Mouse (Mus musculus) midbrain, embryonic 14.5 days (tissue): ENCODE measurements around the gene Eif4e3. TPM values are rescaled to one million over a fixed set of nuclear protein-coding genes. Genes with fewer than 3 reads are reported as not detected.

Experiments used
- ATAC-seq: fragments of 200-750 bp; cut with Nextera tagmentation; 2 replicates; pipeline ENCODE4 v1.8.0; 2017; ENCODE audit warnings: moderate number of reproducible peaks, moderate library complexity; ENCODE audit not compliant: low FRiP score, low TSS enrichment
- DNase-seq: peaks from one replicate; pipeline ENCODE4 v3.0.0-alpha.2; 2015
- H3K27ac ChIP-seq: fragments of 300-500 bp; sonication (generic); replicated peaks from 2 replicates; pipeline ENCODE4 v1.5.1; 2014; ENCODE audit warnings: mild to moderate bottlenecking, low read depth, low read length, moderate library complexity
- H3K27me3 ChIP-seq: fragments of 300-500 bp; sonication (generic); 2 replicates; pipeline ENCODE4 v1.6.1; 2014; ENCODE audit warnings: low read length, control low read depth, mixed read lengths; ENCODE audit not compliant: control insufficient read depth, insufficient read depth
- H3K36me3 ChIP-seq: fragments of 300-500 bp; sonication (generic); 2 replicates; pipeline ENCODE4 v1.6.1; 2014; ENCODE audit warnings: low read length, control low read depth; ENCODE audit not compliant: control insufficient read depth, insufficient read depth
- H3K4me1 ChIP-seq: fragments of 300-500 bp; sonication (generic); 2 replicates; pipeline ENCODE4 v1.6.1; 2014; ENCODE audit warnings: mild to moderate bottlenecking, antibody characterized with exemption, low read length, control low read depth; ENCODE audit not compliant: control insufficient read depth, insufficient read depth
- H3K4me2 ChIP-seq: fragments of 300-500 bp; sonication (generic); 2 replicates; pipeline ENCODE4 v1.6.1; 2014; ENCODE audit warnings: mild to moderate bottlenecking, low read length, moderate library complexity
- H3K4me3 ChIP-seq: fragments of 300-500 bp; sonication (generic); replicated peaks from 2 replicates; pipeline ENCODE4 v1.5.1; 2014; ENCODE audit warnings: low read depth, low read length
- H3K9ac ChIP-seq: fragments of 300-500 bp; sonication (generic); replicated peaks from 2 replicates; pipeline ENCODE4 v1.6.1; 2014; ENCODE audit warnings: mild to moderate bottlenecking, low read length, moderate library complexity
- H3K9me3 ChIP-seq: fragments of 300-500 bp; sonication (generic); 2 replicates; pipeline ENCODE4 v1.6.1; 2016; ENCODE audit warnings: low read length, control low read depth, mixed read lengths; ENCODE audit not compliant: control insufficient read depth
- WGBS: fragments of 180-500 bp; shearing (Covaris S2); extraction: QIAGEN DNeasy Blood & Tissue Kit; methylation state at CpG from one replicate; pipeline ENCODE4 v1.1.7; 2014; 5-methylcytosine and 5-hydroxymethylcytosine counted together
- polyA plus RNA-seq: library from polyadenylated mRNA; unstranded; fragments of >200 nt; fragmentation: Nextera tagmentation; extraction: Ambion mirVana; gene quantifications from 2 replicates; pipeline ENCODE4 v1.2.1, GENCODE M21; 2014

Eif4e3 gene
- polyA plus RNA-seq, 1 experiment from 2014 or later, result 7.8 TPM

DNA sequence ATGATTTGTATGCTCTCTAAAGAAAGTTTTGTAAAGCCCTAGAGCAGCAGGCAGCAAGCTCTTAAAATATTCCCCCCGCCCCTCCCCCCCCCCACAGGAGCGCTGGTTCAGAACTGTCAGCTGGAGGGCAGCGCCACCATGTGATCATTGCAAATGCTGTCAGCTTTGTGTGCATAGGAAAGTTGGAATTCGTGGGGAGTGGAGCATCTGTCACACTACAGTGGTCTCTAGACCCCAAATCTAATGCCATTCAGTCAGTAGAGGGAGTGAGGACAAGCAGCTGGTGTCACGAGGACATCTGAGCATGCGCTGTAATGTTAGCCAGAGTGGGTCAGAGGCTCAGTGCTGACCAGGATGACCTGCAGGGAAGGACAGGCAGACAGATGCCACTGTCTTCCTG lies 42.9 kb downstream of the Eif4e3 start:
- no peak overlapping the region for H3K4me2 ChIP-seq
- H3K9me3 ChIP-seq, result no peaks in the 10 kb centered on the region
- 7% methylated on average over 6 of the region's 6 CpGs for WGBS
- H3K27ac ChIP-seq, result no peak overlapping the region
- no peak overlapping the region for H3K4me3 ChIP-seq
- H3K9ac ChIP-seq, result no peak overlapping the region
- peaks cover 4% of the 10 kb centered on the region; the same call in 1 of the 2 replicates for H3K4me1 ChIP-seq
- H3K36me3 ChIP-seq, result 0 out of 2 replicates have a peak, but pooled peaks cover 6% of the 10 kb centered on the region
- DNase-seq, result peak; percentile 68
- no peak for ATAC-seq
- no peaks in the 10 kb centered on the region for H3K27me3 ChIP-seq

DNA sequence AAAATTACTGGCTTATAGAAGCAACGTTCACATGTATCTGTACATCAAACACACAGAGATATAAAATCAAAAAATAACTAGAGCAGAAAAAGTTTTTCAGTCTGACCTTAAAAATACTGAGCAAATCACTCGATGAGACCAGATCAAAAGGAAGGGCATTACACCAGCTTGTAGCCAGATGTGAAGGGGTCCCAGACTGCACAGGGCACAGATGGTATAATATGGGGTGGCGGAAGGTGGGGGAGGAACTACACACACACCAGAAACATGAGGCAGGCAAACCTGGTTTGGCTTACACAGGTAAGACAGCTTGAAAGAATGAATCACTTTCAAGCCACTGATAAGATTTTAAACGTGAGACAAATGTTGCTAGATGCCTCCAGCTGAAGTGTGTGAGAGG lies 45.4 kb downstream of the Eif4e3 start:
- H3K9ac ChIP-seq, result no peak overlapping the region
- peaks cover 4% of the 10 kb centered on the region; the same call in 1 of the 2 replicates for H3K4me1 ChIP-seq
- no peaks in the 10 kb centered on the region for H3K36me3 ChIP-seq
- ATAC-seq (no peak), DNase-seq (no peak)
- H3K4me2 ChIP-seq, result no peak overlapping the region
- no peak overlapping the region for H3K4me3 ChIP-seq
- whole genome bisulfite sequencing, result 72% methylated on average over 4 of the region's 4 CpGs
- H3K27me3 ChIP-seq, result no peaks in the 10 kb centered on the region
- H3K9me3 ChIP-seq, result no peaks in the 10 kb centered on the region
- no peak overlapping the region for H3K27ac ChIP-seq

DNA sequence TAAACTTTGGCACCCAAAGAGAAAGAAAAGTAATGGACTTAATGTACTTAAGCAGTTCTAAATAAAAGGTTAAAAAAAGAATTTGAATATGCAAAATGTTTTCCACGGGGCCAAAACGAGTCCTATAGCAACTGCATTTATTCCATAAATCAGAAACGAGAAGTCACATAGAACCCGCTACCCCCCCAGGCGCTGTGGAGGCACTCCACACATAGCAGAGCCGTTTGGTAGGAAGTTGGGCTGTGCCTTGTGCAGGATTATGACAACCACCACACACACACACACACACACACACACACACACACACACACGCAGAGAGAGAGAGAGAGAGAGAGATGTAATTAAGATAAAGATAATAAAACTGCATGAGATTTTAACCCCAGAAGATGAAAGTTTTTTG lies 46.1 kb downstream of the Eif4e3 start:
- Histone ChIP-seq H3K9me3 (no peaks in the 10 kb centered on the region), H3K4me3 (no peak overlapping the region), H3K9ac (no peak overlapping the region), H3K27me3 (no peaks in the 10 kb centered on the region), H3K4me2 (no peak overlapping the region), H3K27ac (no peak overlapping the region), H3K36me3 (no peaks in the 10 kb centered on the region), H3K4me1 (peaks cover 5% of the 10 kb centered on the region)
- DNase-seq, result no peak
- no peak for ATAC-seq
- 74% methylated on average over 7 of the region's 7 CpGs for WGBS

DNA sequence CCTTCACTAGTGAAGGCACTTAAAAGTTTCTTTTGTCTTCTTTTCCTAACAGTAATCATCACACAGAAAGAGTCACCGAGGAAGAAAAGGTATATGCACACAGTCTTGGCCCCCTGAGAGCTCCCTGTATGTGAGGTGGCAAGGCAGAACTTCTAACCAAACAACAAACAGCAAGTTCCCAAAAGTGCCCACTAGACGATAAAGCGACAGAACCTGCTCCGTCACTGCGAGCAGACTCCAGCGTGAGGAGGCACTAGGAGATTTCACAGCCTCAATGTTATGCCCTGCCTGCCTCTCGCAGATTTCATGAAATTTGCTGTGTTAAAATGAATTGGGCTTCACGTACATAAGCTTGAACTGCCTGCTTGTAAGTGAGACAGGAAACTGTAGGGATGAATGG lies 46.6 kb downstream of the Eif4e3 start:
- Histone ChIP-seq H3K36me3 (no peaks in the 10 kb centered on the region), H3K27me3 (no peaks in the 10 kb centered on the region), H3K27ac (no peak overlapping the region), H3K4me1 (peaks cover 9% of the 10 kb centered on the region), H3K4me2 (no peak overlapping the region), H3K9me3 (no peaks in the 10 kb centered on the region), H3K4me3 (no peak overlapping the region), H3K9ac (no peak overlapping the region)
- DNase-seq, result no peak
- 75% methylated on average over 8 of the region's 8 CpGs for WGBS
- no peak for ATAC-seq

DNA sequence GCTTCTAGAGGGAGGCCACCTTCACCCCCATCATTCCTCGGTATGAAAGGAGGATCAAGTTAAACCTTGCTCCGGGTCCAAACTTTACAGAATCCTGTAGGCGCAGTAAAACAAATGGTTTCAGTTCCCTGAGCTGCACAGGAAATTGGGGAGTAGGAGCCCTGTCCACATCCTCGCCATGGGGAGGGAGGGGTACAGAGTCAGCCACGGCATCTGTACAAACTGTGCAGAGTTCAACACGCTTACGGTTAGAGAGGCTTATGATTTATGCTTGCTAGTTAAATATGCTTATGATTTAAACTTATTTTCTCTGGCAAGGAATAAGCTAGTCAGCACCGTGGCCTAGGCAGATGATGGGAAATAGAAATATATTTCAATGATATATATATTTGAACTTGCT lies 47.1 kb downstream of the Eif4e3 start:
- no peak overlapping the region for H3K4me2 ChIP-seq
- H3K36me3 ChIP-seq, result no peaks in the 10 kb centered on the region
- DNase-seq (no peak), ATAC-seq (no peak)
- H3K4me3 ChIP-seq, result no peak overlapping the region
- WGBS, result 88% methylated on average over 8 of the region's 8 CpGs
- no peaks in the 10 kb centered on the region for H3K9me3 ChIP-seq
- no peak overlapping the region for H3K27ac ChIP-seq
- H3K9ac ChIP-seq, result no peak overlapping the region
- H3K27me3 ChIP-seq, result no peaks in the 10 kb centered on the region
- peaks cover 10% of the 10 kb centered on the region for H3K4me1 ChIP-seq

DNA sequence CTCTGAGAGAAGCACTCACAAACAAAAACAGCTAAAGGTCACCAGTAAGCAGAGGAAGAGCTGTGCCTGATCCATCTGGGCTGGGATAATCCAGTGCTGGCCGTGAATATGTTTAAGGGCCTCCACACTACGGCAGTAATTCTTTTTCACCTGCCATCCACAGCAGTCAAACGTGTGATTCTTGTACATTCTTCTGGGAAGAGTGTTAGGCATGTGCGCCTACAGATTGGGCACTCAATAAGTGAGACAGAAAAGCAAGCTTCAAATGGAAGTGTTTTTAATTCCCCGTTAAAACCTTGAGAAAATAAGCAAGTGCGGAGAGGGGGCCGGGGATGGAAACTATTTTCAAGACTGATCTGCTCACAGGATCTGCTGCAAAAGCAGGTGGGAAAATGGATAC lies 48.7 kb downstream of the Eif4e3 start:
- H3K4me1 ChIP-seq, result peaks cover 10% of the 10 kb centered on the region
- no peak overlapping the region for H3K4me2 ChIP-seq
- no peak overlapping the region for H3K9ac ChIP-seq
- no peak for ATAC-seq
- no peak overlapping the region for H3K27ac ChIP-seq
- DNase-seq, result no peak
- no peak overlapping the region for H3K4me3 ChIP-seq
- no peaks in the 10 kb centered on the region for H3K36me3 ChIP-seq
- 62% methylated on average over 7 of the region's 7 CpGs for WGBS
- H3K27me3 ChIP-seq, result peaks cover 4% of the 10 kb centered on the region; the same call in 1 of the 2 replicates
- H3K9me3 ChIP-seq, result no peaks in the 10 kb centered on the region

DNA sequence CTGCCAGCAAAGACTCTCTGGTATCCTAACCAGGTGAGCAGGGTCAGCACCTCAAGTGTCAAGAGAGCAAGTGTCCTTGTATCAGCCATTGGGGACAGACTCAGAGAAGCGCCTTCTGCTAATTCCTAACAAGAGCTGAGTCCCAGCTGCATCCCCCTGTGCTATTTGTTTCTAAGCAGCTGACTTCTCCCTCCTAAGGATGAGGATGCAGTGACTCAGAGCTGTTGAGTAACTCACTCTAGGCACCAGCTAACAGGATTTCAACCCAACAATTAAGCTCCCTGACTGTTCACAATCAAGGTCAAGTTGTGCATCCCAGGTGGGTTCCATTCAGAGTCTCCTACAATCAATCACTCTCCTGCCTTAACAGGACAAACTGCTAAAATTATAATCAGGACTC lies 49.2 kb downstream of the Eif4e3 start:
- Histone ChIP-seq H3K27ac (no peak overlapping the region), H3K4me1 (peaks cover 10% of the 10 kb centered on the region), H3K9me3 (no peaks in the 10 kb centered on the region), H3K36me3 (no peaks in the 10 kb centered on the region), H3K9ac (no peak overlapping the region), H3K27me3 (peaks cover 4% of the 10 kb centered on the region; the same call in 1 of the 2 replicates), H3K4me3 (no peak overlapping the region), H3K4me2 (no peak overlapping the region)
- DNase-seq, result no peak
- WGBS, result 61% methylated on average over 1 of the region's 1 CpGs
- ATAC-seq, result no peak

DNA sequence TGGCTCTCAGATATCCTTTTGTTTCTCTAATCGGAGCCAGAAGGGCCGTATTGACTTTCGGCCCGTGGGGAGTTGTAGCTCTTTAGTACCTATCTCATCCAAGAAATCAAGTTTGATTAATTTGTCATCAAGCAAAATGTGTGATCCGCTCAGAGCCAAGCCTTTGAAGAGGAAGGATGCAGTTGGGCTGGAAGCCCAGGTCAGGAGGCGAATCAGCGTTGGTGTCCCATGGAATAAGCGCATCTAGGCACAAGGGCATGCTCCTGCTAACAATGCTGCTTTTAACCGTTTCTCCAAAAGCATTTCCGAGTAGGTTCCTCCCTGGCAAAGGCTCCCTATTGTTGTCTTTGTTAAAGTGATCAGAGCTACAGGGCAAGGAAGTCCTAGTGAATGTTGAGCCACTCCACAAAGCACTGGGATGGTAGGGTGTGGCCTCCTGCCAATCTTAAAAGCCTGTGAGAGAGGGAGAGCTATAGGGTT lies 51.3 kb downstream of the Eif4e3 start:
- Histone ChIP-seq H3K27ac (no peak overlapping the region), H3K9me3 (no peaks in the 10 kb centered on the region), H3K9ac (0 out of 2 replicates have a peak overlapping the region, but pooled peaks have one; percentile 12), H3K36me3 (no peaks in the 10 kb centered on the region), H3K27me3 (peaks cover 4% of the 10 kb centered on the region; the same call in 1 of the 2 replicates), H3K4me3 (no peak overlapping the region), H3K4me2 (peak overlapping the region; percentile 12; the same call in 1 of the 2 replicates), H3K4me1 (peaks cover 10% of the 10 kb centered on the region)
- DNase-seq, result peak; percentile 54
- 7% methylated on average over 10 of the region's 10 CpGs for WGBS
- ATAC-seq, result no peak

DNA sequence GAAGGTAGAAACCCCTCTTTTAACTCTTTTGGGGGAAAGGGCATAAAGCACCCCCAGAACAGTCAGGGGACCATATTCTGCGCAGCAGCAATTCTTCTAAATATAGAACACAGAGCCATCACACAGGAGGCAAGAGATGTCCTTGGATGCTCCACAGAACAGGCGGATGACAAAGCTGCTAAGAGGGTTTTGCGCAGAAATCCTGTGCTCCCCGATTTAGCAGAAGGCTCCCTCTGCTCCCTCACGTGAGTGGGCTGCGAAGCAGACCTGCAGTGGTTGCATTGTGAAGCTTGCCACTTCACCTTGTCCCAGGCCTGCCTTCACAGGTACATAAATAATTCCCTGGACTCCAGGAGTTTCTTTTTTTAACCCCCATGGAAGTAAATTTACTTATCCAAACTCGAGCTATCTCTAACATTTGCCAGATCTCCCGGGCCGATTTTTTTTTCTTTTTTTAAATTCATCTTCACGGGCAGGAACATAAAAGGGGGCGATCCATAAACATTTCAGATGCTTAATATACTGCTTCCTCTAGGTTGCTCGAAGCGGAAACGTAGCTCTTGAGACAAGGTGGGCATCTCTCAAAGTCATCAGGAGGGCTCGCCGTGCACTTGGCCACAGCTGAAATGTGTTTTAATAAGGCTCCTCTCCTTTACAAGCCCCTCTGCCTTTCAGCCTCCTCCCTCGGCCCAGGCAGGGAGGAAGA lies 51.9 kb downstream of the Eif4e3 start:
- no peaks in the 10 kb centered on the region for H3K9me3 ChIP-seq
- H3K27me3 ChIP-seq, result peaks cover 4% of the 10 kb centered on the region; the same call in 1 of the 2 replicates
- ATAC-seq, result no peak
- no peaks in the 10 kb centered on the region for H3K36me3 ChIP-seq
- peaks cover 10% of the 10 kb centered on the region for H3K4me1 ChIP-seq
- 0 out of 2 replicates have a peak overlapping the region, but pooled peaks have one; percentile 12 for H3K9ac ChIP-seq
- no peak overlapping the region for H3K4me3 ChIP-seq
- no peak for DNase-seq
- peak overlapping the region; percentile 12; the same call in 1 of the 2 replicates for H3K4me2 ChIP-seq
- 59% methylated on average over 17 of the region's 17 CpGs for WGBS
- no peak overlapping the region for H3K27ac ChIP-seq
